Mouse (Mus musculus) midbrain, embryonic 14.5 days (tissue): ENCODE measurements at regions not wholly inside any gene's neighbourhood (a gene's known extent, or its start where the extent isn't known, plus 50 kb on each side); places are given as distances from the start of the nearest gene placed in this dataset.
A peak's percentile ranks its signal among the peaks of the same experiment; 100 is the strongest.

Experiments
- ATAC-seq: fragments of 200-750 bp; cut with Nextera tagmentation; 2 replicates; pipeline ENCODE4 v1.8.0; 2017; ENCODE audit warnings: moderate number of reproducible peaks, moderate library complexity; ENCODE audit not compliant: low FRiP score, low TSS enrichment
- DNase-seq: peaks from one replicate; pipeline ENCODE4 v3.0.0-alpha.2; 2015
- H3K27ac ChIP-seq: fragments of 300-500 bp; sonication (generic); replicated peaks from 2 replicates; pipeline ENCODE4 v1.5.1; 2014; ENCODE audit warnings: mild to moderate bottlenecking, low read depth, low read length, moderate library complexity
- H3K27me3 ChIP-seq: fragments of 300-500 bp; sonication (generic); 2 replicates; pipeline ENCODE4 v1.6.1; 2014; ENCODE audit warnings: low read length, control low read depth, mixed read lengths; ENCODE audit not compliant: control insufficient read depth, insufficient read depth
- H3K36me3 ChIP-seq: fragments of 300-500 bp; sonication (generic); 2 replicates; pipeline ENCODE4 v1.6.1; 2014; ENCODE audit warnings: low read length, control low read depth; ENCODE audit not compliant: control insufficient read depth, insufficient read depth
- H3K4me1 ChIP-seq: fragments of 300-500 bp; sonication (generic); 2 replicates; pipeline ENCODE4 v1.6.1; 2014; ENCODE audit warnings: mild to moderate bottlenecking, antibody characterized with exemption, low read length, control low read depth; ENCODE audit not compliant: control insufficient read depth, insufficient read depth
- H3K4me2 ChIP-seq: fragments of 300-500 bp; sonication (generic); 2 replicates; pipeline ENCODE4 v1.6.1; 2014; ENCODE audit warnings: mild to moderate bottlenecking, low read length, moderate library complexity
- H3K4me3 ChIP-seq: fragments of 300-500 bp; sonication (generic); replicated peaks from 2 replicates; pipeline ENCODE4 v1.5.1; 2014; ENCODE audit warnings: low read depth, low read length
- H3K9ac ChIP-seq: fragments of 300-500 bp; sonication (generic); replicated peaks from 2 replicates; pipeline ENCODE4 v1.6.1; 2014; ENCODE audit warnings: mild to moderate bottlenecking, low read length, moderate library complexity
- H3K9me3 ChIP-seq: fragments of 300-500 bp; sonication (generic); 2 replicates; pipeline ENCODE4 v1.6.1; 2016; ENCODE audit warnings: low read length, control low read depth, mixed read lengths; ENCODE audit not compliant: control insufficient read depth
- WGBS: fragments of 180-500 bp; shearing (Covaris S2); extraction: QIAGEN DNeasy Blood & Tissue Kit; methylation state at CpG from one replicate; pipeline ENCODE4 v1.1.7; 2014; 5-methylcytosine and 5-hydroxymethylcytosine counted together

DNA sequence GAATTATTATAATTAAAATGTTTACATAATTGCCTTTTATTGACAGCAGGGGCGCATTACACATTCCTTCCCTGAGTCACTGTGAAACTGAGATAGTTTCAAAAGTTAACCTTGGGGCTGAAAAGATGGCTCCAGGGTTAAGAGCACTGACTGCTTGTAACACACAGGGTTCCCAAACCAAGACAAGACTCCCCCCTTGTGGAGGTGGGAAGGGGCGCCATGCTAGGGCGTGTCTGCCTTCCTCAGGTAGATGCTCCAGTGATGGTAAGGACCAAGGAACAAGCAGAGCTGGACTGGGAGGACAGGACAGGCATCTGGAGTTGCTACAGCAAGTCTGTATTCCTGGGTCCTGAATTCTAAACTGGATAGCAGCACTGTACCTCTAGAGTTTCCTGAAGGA, 351.9 kb downstream of the Tbc1d22a start:
- H3K4me3 ChIP-seq: no peak overlapping the region
- DNase-seq (no peak), ATAC-seq (no peak)
- H3K9ac ChIP-seq: no peak overlapping the region
- H3K9me3 ChIP-seq: no peaks in the 10 kb centered on the region
- 84% methylated on average over 3 of the region's 3 CpGs for WGBS
- no peaks in the 10 kb centered on the region for H3K4me1 ChIP-seq
- H3K36me3 ChIP-seq: no peaks in the 10 kb centered on the region
- H3K27ac ChIP-seq: no peak overlapping the region
- no peaks in the 10 kb centered on the region for H3K27me3 ChIP-seq
- H3K4me2 ChIP-seq: no peak overlapping the region

DNA sequence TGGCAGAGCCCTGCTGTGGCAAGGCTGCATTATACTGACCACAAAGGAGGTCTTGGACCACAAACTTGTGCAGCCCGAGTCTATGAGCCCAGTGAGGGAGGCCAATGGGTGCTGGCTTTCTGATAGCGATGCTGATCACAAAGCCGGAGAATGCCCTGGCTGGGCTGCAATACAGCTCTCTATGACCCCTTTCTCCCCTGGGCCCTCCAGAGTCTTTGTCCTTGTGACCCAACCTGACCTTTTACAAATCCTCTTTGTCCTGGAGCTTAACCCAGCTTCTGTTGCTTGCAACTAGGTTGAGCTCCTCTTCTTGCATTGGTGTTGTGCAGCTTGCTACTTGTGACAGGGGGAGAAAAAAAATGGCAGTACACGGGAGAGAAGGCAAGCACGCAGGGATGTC, 360.1 kb downstream of the Tbc1d22a start:
- Histone ChIP-seq H3K27me3 (no peaks in the 10 kb centered on the region), H3K9ac (no peak overlapping the region), H3K36me3 (no peaks in the 10 kb centered on the region), H3K9me3 (no peaks in the 10 kb centered on the region), H3K4me2 (no peak overlapping the region), H3K4me1 (no peaks in the 10 kb centered on the region), H3K27ac (no peak overlapping the region), H3K4me3 (no peak overlapping the region)
- 4% methylated on average over 5 of the region's 5 CpGs for WGBS
- DNase-seq (no peak), ATAC-seq (no peak)

DNA sequence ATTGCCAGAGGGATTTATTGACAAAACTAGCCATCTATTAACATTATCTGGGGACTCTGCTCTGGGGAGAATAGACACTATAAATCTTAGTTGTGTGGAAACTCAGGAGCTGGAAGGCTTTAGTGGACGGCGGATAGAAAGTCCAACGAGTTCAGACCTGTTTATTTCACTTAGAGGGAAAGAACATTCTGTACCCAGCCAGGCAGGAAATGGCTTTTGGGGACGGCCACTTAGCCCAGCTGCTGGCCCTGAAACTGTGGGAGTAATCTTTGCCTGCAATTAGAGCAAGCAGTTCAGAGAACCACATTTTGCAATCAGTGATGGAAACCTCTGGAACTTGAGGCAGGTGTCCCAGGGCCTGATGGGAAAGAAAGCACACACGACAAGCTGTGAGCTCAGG, 362.4 kb downstream of the Tbc1d22a start:
- Histone ChIP-seq H3K4me2 (no peak overlapping the region), H3K36me3 (no peaks in the 10 kb centered on the region), H3K27ac (no peak overlapping the region), H3K9me3 (no peaks in the 10 kb centered on the region), H3K27me3 (no peaks in the 10 kb centered on the region), H3K4me3 (no peak overlapping the region), H3K4me1 (no peaks in the 10 kb centered on the region), H3K9ac (no peak overlapping the region)
- 83% methylated on average over 5 of the region's 5 CpGs for WGBS
- no peak for ATAC-seq
- no peak for DNase-seq

DNA sequence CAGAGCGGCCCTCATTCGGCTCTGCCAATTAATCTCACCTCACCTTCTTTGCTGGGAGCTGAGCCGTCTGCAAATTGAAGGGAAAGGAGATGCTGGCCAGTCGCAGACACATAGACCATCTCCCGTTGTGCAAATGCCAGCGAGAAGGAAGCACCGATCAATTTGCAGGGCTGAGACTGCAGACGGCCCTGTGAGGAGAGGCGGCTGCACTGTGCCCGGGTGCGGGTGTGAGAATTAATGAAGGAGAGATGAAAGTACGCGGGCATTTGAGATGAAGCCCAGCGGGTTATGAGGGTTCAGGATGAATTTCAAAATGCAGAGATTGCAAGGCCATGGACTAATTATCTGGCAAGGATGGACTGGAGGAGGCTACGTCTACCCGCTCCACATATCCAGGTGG, 364.4 kb downstream of the Tbc1d22a start:
- no peak overlapping the region for H3K9ac ChIP-seq
- no peaks in the 10 kb centered on the region for H3K27me3 ChIP-seq
- WGBS: 85% methylated on average over 16 of the region's 16 CpGs
- ATAC-seq: no peak
- no peak overlapping the region for H3K27ac ChIP-seq
- H3K4me2 ChIP-seq: no peak overlapping the region
- no peaks in the 10 kb centered on the region for H3K9me3 ChIP-seq
- DNase-seq: no peak
- no peaks in the 10 kb centered on the region for H3K4me1 ChIP-seq
- H3K36me3 ChIP-seq: no peaks in the 10 kb centered on the region
- H3K4me3 ChIP-seq: no peak overlapping the region

DNA sequence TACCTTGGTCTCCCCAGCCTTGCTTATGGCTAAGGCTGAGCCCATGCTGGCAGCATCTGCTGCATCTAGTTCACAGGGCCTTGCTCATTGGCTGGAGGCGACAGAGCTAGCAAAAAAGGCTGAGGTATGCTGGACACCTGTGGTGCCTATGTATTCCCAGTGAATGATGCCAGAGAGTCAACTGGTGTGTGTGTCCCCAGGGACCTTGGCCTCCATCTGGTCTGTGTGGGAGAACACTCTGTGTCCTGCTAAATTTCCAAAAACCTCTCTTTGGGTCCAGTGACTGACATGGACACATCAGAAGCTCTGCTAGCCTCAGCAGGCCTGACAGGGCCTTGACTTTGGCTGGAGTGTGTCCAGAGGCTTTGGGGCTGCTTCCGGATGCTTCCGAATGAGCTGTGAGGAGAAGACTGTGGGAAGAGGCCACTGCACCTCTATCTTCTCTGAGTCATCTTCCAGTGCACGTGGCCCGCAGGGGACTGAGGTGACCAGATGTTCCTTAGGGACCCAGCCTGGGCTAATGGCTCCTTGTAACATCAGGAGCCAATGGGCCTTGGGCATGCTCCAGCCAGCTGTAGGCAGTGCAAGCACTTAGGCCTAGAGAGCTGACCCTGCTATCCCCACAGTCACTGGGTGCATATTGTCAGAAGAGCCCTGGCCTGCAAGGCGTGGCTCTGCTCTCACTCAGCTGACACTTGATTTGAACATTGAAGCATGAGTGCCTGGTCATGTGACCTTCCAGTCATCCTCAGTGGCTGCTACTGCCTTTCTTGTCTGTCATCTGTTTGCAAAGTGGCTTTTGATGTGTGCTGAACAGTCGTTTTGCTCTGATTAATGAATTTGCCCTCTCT, 368.2 kb downstream of the Tbc1d22a start:
- Histone ChIP-seq H3K9me3 (no peaks in the 10 kb centered on the region), H3K36me3 (no peaks in the 10 kb centered on the region), H3K9ac (no peak overlapping the region), H3K4me3 (no peak overlapping the region), H3K4me2 (no peak overlapping the region), H3K4me1 (no peaks in the 10 kb centered on the region), H3K27ac (no peak overlapping the region), H3K27me3 (no peaks in the 10 kb centered on the region)
- no peak for ATAC-seq
- WGBS: 80% methylated on average over 7 of the region's 7 CpGs
- no peak for DNase-seq

DNA sequence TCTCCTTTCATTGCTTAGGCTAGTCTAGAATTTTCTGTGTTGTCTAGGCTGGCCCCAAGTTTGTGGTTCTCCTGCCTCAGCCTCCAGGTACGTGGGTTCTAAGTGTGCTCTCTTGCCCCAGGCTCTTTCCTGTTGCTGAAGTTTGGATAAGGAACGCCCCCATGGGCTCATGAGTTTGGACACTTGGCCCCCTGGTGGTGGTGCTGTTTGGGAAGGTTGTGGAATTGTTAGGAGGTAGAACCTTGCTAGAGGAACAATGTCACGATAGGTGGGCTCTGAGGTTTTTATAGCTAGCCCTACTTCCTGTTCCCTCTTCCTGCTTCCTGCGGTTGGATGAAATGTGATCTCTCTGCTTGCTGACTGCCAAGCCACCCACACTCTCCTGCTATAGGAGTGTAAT, 371.5 kb downstream of the Tbc1d22a start:
- Histone ChIP-seq H3K4me3 (no peak overlapping the region), H3K4me2 (no peak overlapping the region), H3K36me3 (no peaks in the 10 kb centered on the region), H3K27ac (no peak overlapping the region), H3K9me3 (no peaks in the 10 kb centered on the region), H3K9ac (no peak overlapping the region), H3K4me1 (no peaks in the 10 kb centered on the region), H3K27me3 (no peaks in the 10 kb centered on the region)
- ATAC-seq (no peak), DNase-seq (no peak)
- WGBS: 93% methylated on average over 4 of the region's 4 CpGs

DNA sequence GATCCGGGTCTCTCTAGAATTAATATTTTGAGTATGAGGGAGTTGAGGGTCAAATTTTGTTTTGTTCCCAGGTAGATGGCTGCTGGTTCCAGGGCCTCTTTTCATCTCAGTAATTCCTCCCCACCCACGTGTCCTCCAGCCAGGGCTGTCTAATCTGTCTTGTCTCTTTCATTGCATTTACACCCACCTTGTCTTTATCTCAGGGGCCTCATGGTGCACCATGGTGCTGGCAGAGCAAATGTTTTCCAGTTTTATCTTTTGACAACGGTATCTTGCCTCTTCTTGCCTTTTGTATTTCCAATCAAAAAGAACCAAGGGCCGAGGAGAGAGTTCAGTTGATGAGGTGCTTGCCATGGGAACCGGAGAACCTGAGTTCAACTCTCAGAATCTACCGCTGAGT, 372.9 kb downstream of the Tbc1d22a start:
- DNase-seq: no peak
- Histone ChIP-seq H3K9me3 (no peaks in the 10 kb centered on the region), H3K4me2 (no peak overlapping the region), H3K36me3 (no peaks in the 10 kb centered on the region), H3K4me3 (no peak overlapping the region), H3K27me3 (no peaks in the 10 kb centered on the region), H3K27ac (no peak overlapping the region), H3K4me1 (no peaks in the 10 kb centered on the region), H3K9ac (no peak overlapping the region)
- no peak for ATAC-seq
- 82% methylated on average over 6 of the region's 6 CpGs for WGBS

DNA sequence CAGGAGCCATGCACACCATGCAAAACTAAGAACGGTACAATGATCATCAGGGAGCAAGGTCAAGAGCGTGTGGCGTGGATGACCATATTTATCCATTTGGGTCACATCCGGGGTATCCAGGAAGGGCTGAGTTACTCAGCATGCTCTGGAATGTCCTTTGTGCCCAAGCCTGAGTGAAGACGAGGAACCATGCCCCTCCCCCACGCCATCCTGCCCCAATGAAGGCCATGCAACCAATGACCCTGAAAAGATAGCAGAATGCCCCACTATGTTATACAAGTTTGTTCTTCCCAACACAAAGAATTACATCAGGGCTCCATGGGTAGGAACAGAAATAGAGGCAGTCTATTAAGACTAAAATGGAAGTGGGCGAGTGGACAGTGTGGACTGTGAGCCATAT, 375.8 kb downstream of the Tbc1d22a start:
- DNase-seq: no peak
- no peaks in the 10 kb centered on the region for H3K4me1 ChIP-seq
- H3K27me3 ChIP-seq: no peaks in the 10 kb centered on the region
- ATAC-seq: no peak
- no peaks in the 10 kb centered on the region for H3K36me3 ChIP-seq
- no peak overlapping the region for H3K4me2 ChIP-seq
- H3K9me3 ChIP-seq: no peaks in the 10 kb centered on the region
- H3K4me3 ChIP-seq: no peak overlapping the region
- no peak overlapping the region for H3K27ac ChIP-seq
- 67% methylated on average over 7 of the region's 7 CpGs for WGBS
- H3K9ac ChIP-seq: no peak overlapping the region

DNA sequence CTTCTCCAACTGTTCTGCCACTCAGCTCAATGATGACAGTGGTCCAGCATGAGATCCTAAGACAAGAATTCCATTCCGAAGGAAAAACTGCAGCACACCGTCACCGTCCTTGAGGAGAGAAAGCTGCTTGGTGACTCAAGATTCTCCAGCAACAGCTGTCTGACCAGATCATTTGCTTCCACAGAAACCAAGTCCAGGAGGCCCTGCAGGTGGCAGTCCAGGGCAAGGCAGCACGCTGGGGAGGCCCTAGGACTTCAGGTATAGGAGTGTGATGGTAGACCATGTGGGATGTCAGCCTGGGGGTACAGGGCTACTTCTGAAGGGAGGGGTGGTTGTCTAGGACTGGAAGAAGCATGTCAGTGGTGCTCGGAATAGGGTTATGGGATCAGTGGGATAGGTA, 376.6 kb downstream of the Tbc1d22a start:
- ATAC-seq (no peak), DNase-seq (peak; percentile 24)
- Histone ChIP-seq H3K4me1 (no peaks in the 10 kb centered on the region), H3K27me3 (no peaks in the 10 kb centered on the region), H3K36me3 (no peaks in the 10 kb centered on the region), H3K4me2 (no peak overlapping the region), H3K9ac (no peak overlapping the region), H3K27ac (no peak overlapping the region), H3K9me3 (no peaks in the 10 kb centered on the region), H3K4me3 (no peak overlapping the region)
- WGBS: 86% methylated on average over 5 of the region's 5 CpGs
